Mouse (Mus musculus) v-Abl transformed pro-B cells (cell line): Measurements from ENCODE around the gene Fam98b.

ENCODE experiments used
- in situ Hi-C, 2 experiments: fragments of 400-800 bp; cut with MboI; formaldehyde crosslinking; loops; one replicate each; pipeline ENCODE4 v1.15.1; 2025; ENCODE audit not compliant: unreplicated experiment in 2 of 2

Gene Fam98b

DNA sequence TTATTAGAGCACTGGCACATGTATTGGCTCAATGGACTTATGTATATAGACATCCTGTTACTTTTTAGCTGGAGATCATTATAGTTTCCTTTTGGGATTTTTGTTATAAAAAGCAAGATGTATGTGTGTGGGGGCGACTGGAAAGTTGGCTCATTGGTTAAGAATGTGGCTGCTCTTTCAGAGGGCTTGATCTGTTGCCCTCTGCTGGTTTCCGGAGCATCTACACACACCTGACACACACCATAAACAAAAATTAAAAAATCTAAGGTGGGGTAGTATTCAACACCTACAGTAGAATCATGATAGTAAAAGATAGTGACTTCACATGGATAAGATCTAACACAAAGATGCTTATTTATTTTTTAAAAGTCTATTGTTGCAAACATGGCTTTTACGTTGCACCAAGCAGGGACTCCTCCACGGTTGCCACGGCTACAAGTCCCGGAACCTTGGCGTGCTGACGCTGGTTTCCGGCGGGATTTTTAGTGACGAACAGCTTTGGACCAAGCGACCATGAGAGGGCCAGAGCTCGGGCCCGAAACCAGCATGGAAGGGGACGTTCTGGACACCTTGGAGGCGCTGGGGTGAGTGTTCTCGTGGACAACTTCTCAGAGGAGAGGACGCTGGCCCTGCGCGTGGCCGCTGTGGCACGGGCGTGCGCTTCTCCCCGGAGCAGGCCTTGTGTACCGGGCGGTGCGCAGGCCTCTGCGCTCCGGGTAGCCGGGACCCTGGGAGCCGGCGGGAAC, at the start of gene Fam98b:
Fam98b (plus strand) TSS at position 485 of the 746 bp plus-strand sequence.
- in situ Hi-C loops = loop anchor here in 1 of 2 experiments (25.0 kb wide), 1 partner anchor 1137 kb away; no protein-coding TSS in a partner anchor

DNA sequence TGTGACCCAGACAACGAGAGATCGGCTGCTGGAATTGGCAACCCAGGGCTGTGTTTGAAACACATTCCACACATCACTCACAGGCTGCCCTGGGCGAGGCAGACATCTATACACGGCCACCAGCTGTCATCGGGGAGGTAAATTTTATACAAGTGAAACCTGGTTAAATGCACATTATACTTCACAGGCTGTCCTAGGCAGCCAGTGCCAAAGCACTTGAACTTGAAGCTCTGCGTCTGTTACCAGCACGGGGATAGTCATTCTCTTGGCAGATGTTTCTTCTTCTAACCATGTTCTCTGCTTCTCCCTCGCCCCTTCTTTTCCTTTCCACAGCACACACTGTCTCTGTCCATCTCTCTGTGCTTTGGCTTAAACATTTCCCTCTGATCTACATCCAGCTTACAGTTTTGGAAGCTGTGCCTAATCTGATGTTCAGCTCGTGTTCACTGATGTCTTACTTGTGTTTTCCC, 48.6 kb upstream of the Fam98b start:
- in situ Hi-C loops = no loop called here

DNA sequence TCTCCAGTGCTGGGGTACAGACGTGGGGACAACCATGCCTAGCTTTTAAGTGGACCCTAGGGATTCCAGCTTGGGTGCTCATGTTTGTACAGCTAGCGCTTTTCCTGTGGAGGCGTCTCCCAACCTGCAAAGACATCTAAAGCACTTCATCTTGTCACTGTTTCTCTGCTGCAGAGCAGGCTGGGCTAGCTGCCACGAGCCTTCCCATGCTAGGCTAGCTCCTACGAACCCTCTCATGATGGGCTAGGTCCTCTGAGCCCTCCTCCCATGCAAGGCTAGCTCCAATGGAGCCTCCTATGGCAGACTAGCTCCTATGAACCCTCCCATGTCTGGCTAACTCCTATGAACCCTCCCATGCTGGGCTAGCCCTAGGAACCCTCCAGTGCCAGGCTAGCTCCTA, 46.2 kb upstream of the Fam98b start:
- in situ Hi-C loops = no loop called here

DNA sequence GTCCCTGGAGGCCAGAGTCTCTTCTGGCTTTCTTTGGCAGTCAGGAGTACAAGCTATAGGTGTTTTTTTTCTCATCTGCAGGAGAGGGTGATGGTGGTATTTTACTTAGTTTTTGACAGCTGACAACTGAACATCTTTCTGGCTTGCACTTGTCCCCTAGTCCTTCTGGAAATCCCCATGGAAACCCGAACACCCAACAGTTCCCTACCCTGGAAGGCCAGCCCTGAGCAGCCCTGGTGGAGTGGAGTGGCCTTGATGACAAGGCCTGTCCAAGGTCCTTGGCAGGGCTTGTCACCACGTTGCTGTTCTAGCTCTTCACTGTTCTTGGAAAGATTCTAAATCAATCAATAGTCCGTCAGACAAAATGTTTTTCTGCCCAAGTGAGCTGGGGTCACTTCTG, 45.0 kb upstream of the Fam98b start:
- in situ Hi-C loops = no loop called here

DNA sequence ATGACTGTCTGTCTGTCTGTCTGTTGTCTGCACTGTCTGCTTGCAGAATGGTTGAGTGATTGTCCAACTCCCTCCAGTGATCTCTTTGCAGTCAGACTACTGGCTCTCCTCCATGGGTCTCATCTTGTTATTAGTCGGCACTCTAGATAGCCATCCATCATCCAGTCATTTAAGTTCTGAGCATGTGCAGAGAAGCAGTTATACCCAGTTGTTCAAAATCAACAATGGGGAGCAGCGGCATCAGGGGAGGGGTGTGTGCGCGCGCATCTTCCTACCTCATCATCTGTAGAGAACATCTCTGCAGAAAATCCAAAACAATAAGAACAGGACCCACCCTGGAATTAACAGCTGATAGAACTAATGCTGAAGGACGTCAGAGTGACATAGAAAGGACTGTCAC, 44.5 kb upstream of the Fam98b start:
- in situ Hi-C loops = no loop called here

DNA sequence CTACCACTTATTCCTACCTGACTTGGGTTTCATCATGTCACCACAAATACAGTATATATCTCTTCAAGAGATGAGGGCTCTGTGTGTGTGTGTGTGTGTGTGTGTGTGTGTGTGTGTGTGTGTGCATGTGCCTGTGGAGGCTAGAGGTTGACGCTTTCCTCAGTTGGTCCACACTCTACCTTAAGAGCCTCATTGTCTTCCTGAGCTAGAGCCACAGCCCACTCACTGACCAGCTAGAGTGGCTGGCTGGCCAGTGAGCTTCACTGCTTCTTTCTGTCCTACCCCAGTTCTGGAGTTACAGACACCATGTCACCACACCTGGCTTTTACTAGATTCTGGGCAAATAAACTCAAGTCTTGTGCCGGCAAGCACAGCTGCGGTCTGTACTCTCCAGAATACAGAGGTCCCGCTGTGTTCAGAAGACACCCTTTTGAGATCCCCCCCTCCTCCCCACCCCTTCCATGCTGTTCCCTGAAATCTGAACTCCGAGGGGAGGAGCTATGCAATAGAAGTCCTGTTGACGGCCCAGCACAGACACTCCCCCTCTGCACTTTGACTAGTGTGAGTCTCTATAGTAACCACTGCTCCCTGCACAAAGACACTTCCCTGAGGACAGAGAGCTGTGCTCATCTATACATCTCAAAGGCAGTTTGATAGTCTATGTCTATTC, 39.0 kb upstream of the Fam98b start:
- in situ Hi-C loops = no loop called here

DNA sequence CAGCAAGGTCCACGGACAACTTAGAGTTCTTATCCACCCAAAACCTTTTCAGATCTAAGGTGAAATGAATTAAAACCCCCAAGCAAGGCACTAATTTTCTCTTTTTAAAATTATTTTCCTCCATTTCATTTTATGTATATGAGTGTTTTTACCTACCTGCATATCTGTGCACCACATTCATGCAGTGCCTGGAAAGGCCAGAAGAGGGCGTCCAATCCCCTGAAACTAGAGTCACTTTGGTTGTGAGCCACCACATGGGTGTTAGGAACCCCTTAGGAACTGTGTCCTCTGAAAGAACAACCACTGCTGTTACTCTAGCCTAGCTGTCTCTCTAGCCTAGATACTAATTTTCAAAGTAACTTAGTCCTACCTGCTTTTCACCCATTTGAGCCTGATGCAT, 33.4 kb upstream of the Fam98b start:
- in situ Hi-C loops = no loop called here

DNA sequence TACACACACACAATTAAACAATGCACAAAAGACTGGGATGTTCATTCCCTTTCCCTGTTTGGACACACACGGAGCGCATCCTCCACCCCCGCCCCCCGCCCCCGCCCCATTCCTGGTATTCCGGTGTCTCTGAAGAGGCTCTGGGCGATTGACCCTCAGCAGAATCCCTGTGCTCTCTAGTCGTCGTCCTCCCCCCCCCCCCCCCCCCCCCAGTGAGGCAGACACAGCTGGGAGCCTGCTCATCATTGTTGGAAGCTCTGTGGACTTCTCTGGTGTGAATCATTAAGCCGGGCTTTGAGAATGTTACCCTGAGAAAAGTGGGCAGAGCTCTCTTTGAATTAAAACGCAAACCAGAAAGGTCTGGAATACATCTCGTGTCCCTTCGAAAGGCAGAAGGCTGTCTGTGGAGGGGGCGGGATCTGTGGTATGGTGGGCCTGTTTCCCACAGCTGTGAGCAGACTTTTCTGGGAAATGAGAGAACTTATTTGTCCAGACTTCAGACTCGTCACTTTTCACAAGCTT, 31.8 kb upstream of the Fam98b start:
- in situ Hi-C loops = no loop called here

DNA sequence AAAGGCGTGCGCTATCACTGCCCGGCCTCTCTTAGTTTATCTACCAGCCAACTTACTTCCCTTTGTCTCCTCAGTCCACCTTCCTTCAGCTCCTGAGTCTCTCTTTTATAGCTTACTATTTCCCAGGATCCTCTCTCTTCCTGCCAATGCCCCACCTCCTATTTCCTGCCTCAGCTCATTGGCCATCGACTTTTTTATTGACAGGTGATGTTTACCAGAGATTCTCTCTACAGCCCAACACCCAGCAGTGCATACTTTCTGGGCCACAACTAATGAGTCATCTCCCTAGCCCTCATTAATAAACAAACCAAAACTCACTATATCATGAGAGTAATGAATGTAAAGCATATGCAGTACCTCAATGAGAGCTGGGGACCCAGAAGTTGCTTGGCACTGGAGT, 30.0 kb upstream of the Fam98b start:
- in situ Hi-C loops = no loop called here

DNA sequence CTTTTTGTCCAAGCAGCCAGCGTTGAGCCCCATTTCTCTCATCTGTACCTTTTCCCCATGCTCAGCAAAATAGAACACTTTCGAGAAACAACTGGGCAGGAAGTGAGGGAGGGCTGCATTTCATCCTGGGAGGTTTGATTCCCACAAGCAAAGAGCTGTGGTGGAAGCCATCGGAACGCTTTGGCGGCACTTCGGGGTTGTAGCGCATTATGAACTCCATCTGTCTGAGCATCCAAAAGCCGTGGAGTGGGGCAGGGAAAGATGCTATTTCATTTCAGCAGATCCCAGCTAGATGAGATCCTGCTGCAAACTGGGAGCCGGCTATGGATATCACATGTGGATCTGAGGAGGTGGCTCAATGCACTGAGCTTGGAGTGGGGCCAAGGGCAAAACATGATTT, 26.9 kb upstream of the Fam98b start:
- in situ Hi-C loops = no loop called here

DNA sequence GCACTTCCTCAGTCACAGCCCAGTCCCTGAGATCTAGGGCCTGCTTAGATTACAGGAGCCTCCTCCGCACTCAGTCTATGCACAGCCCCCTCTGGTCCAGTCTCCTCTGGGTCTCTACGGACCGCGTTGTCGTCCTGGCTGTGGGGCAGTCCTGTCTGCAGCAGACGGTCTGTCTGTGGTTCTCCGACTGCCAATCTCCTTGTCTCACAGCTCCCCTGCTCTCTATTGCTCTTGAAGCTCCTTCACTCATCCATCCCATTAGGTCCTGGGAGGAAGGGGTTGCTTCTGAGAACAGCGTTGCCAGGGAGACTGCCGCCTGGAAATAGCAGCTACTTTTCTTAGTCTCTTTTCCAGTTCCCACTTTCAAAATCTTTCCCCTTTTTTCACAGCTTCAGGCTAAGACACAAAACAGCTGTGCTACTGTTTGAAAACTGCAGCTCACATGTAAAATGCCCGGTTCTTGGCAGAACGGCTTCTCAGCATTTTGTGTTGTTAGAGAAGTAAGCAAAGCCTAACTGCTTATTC, 20.9 kb upstream of the Fam98b start:
- in situ Hi-C loops = loop anchor here (5.0 to 25.0 kb wide), 4 partner anchors 41 to 1116 kb away; no protein-coding TSS in a partner anchor

DNA sequence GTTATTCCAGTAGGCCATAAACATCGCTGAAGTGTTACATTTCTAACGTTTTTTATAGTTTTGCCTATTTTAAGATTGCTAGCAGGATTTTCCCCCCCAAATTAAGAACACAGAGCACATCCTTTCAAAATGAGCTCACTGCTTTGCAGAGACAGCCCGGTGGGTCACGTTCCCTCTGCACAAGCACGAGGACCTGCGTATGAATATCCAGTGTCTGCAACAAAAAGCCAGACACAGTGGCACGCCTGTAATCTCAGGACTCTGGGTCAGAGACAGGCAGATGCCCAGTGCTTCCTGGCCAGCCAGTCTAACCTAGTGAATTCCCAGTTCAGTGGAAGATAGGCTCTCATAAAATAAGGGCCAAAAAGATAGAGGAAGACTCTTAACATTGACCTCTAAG, 19.3 kb upstream of the Fam98b start:
- in situ Hi-C loops = loop anchor here (5.0 to 25.0 kb wide), 3 partner anchors 108 to 1118 kb away; partner anchors contain the start of gene Spred1 (in 1 of the 2)

DNA sequence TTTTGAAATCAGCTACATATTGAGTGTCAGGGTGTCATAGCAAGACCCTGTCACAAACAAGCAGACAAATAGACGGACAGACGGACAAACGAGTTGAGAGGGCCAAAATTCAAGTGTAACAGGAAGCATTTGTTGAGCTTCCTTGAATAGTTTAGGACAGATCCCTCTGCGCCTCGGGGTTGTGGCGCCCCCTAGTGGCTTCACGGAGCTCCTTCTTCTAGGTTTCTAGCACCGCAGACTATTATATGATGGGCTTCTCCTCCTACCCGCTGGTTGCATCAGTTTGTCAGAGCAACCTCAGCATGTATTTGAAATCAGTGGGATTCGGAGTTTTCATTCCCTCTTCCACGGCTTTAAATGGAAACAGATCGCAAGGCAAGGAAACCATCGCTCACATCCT, 18.3 kb upstream of the Fam98b start:
- in situ Hi-C loops = loop anchor here (5.0 to 25.0 kb wide), 3 partner anchors 109 to 1119 kb away; partner anchors contain the start of gene Spred1 (in 1 of the 2)

DNA sequence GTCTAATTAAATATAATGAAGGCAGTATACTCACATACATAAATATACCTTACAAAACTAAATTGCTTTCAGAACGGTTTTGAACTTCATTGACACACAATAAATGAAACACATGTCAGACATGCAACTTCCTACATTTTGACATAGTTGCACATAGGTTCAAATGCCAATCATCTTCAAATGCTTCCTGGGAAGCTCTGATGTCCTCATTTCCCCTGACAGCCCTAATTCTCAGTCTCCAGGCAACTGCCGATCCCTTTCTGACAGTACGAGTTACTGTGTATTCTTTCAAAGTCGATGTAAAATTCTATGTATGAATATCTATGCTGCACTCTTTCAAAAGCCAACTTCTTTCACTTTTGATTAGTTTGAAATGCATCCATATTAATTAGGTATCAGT, 7.6 kb upstream of the Fam98b start:
- in situ Hi-C loops = loop anchor here in 1 of 2 experiments (25.0 kb wide), 1 partner anchor 1130 kb away; no protein-coding TSS in a partner anchor

DNA sequence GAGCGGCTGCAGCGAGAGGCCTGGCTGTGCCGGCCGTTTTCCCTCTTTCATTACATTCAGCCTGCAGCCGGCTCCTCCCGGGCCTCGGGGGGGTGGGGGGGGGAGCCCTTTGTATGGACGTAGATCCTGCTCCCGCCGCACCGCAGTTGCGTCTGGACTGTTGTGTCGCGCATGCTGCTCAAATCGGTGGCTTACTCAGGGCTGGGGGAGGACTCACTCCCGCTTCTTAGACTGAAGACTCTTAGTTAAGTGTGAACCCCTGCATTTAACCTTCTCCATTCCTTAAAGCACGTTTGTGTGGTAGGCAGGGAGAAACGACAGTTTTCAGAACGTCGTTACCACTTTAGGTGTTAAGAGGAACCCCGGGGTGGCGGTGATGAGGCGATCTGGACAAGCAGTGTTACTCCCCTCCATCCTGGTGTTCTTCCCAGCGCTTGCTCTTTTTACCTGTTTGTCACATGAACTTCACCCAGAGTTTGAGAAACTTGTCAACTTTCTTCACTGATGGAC, 517 bp downstream of the Fam98b start:
- in situ Hi-C loops = loop anchor here in 1 of 2 experiments (5.0 kb wide), 1 partner anchor 92 kb away; the partner anchor contains the start of gene Rasgrp1

DNA sequence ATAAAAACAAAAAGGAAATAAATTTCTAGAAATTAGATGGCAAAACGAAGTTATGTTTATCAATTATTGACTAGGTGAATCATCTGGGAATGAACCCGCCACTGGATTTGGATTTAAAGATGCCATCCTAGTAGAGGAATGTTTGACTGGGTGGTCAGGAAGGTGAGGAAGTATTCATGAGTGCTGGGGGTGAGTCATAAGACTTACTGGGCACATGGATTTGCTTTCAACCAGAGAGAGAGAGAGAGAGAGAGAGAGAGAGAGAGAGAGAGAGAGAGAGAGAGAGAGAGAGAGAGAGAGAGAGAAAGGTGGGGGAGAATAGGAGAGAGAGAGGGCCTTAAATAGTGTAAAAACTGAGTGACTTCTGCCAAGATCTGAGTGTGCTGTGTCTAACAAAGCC, 5.9 kb downstream of the Fam98b start:
- in situ Hi-C loops = no loop called here

DNA sequence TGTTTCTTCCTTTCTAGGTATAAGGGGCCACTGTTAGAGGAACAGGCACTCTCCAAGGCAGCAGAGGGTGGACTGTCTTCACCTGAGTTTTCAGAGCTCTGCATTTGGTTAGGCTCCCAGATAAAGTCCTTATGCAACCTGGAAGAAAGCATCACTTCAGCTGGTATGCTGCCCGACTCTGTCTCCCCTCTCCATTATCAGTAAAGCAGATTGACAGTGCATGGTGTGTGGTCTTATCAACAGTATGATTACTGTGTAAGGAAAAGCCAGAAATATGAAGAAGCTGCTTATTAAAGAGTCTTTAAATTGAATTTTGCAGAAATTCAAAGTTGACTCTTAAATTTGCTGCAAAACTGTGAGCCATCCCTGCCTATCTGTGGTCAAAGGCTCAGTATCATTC, 8.1 kb downstream of the Fam98b start:
- in situ Hi-C loops = no loop called here

DNA sequence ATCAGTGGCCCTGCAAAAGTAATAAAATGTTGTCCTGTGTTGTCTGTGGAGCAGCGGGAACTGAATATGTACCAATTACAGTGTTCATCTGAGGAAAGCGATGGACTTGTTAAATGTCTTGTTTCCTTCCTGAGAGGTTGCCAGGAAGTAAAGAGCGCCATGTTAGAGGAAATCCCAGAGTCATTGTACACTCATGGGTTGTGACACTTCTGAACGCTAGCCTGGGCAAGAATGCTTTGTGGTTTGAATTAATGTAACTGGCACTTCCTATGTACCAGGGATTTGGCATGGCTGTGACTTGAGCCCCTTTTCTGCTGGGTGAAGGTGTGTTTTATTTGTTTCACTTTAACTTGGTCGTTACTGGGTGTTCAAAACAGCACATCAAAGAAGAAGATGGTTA, 12.6 kb downstream of the Fam98b start:
- in situ Hi-C loops = loop anchor here (5.0 kb wide), 3 partner anchors 80 to 185 kb away; partner anchors contain the start of gene Rasgrp1 (in 1 of the 2)

DNA sequence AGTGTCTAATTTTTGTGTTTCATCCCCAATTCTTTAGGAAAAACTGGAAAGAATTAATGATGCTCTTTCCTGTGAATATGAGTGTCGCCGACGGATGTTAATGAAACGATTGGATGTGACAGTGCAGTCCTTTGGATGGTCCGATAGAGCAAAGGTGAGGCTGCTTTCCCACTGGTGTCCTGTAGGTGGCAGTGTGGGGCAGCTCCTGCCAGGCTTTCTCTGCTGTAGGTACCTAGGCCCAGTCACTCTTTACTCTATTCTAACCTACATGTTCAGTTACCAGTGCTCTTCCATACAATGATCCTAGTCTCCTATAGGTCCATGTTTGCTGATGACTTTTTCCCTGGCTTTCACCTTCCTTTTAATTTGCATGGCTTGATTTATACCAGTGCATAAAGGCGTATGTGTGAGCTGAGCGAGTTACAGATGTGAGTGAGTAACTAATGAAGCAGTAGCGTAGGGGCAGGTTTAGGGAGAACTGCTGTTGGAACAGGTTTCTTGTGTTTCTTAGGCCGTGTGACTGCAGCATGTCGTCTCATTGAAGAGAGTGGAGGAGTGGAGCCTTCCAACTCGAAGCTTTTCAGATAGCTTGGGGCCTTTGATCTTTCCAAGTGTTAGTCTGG, 14.4 kb downstream of the Fam98b start:
- in situ Hi-C loops = loop anchor here (5.0 kb wide), 3 partner anchors 78 to 183 kb away; partner anchors contain the start of gene Rasgrp1 (in 1 of the 2)

DNA sequence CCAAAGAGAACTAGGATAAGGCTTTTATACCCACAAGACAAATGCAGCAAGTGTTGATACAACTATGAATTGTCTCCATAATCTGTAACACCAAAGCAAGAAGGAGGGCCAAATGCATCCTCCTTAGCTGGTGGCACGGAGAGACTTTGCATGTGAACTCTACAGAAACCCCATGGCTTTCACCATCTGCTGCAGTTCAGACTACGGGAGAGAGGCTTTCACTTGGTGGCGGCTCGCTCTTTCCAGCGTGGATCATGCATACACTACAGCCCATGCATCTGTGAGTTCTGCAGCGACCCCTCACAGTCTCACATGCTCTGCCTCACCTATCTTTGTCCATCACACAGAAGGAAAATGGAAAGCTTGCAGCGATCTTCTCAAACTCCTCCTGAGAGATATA, 38.8 kb downstream of the Fam98b start:
- in situ Hi-C loops = no loop called here
